Mouse (Mus musculus) megakaryocyte, embryonic 14.5 days (primary cell): Measurements from ENCODE around the gene Krcc1. TPM values are rescaled to one million over a fixed set of nuclear protein-coding genes. Genes with fewer than 3 reads are reported as not detected.
"Not testable (repeated sequence)": the region's sequence is repeated elsewhere in the genome, so short reads cannot be mapped to it uniquely, and the experiment has no call there.

Source experiments
- H3K27me3 ChIP-seq: replicated peaks from 2 replicates; pipeline ENCODE3; 2012; ENCODE audit warnings: inconsistent platforms
- H3K36me3 ChIP-seq: replicated peaks from 2 replicates; pipeline ENCODE3; 2012; ENCODE audit warnings: low read length, inconsistent platforms, mixed read lengths
- H3K4me1 ChIP-seq: 2 replicates; pipeline ENCODE4 v1.6.1; 2012; ENCODE audit warnings: inconsistent platforms
- H3K4me3 ChIP-seq: replicated peaks from 2 replicates; pipeline ENCODE3; 2012; ENCODE audit warnings: moderate library complexity, mild to moderate bottlenecking, inconsistent platforms
- H3K9me3 ChIP-seq: 2 replicates; pipeline ENCODE4 v1.6.1; 2012; ENCODE audit warnings: inconsistent platforms
- FLI1 ChIP-seq: IDR thresholded peaks from 2 replicates; pipeline ENCODE4 v1.6.1; 2012; ENCODE audit warnings: low read length, inconsistent platforms, mixed read lengths
- GATA1 ChIP-seq: IDR thresholded peaks from 3 replicates; pipeline ENCODE4 v1.6.1; 2012; ENCODE audit warnings: mixed read lengths, low read length, inconsistent platforms, borderline replicate concordance
- polyA plus RNA-seq: library from polyadenylated mRNA; stranded (reverse); fragments of >175 nt; gene quantifications from 2 replicates; pipeline ENCODE4 v1.2.3, GENCODE M21; 2012; ENCODE audit warnings: low replicate concordance; ENCODE audit not compliant: insufficient read depth

Krcc1 gene
- polyA plus RNA-seq, 1 experiment, result 76.1 TPM

DNA sequence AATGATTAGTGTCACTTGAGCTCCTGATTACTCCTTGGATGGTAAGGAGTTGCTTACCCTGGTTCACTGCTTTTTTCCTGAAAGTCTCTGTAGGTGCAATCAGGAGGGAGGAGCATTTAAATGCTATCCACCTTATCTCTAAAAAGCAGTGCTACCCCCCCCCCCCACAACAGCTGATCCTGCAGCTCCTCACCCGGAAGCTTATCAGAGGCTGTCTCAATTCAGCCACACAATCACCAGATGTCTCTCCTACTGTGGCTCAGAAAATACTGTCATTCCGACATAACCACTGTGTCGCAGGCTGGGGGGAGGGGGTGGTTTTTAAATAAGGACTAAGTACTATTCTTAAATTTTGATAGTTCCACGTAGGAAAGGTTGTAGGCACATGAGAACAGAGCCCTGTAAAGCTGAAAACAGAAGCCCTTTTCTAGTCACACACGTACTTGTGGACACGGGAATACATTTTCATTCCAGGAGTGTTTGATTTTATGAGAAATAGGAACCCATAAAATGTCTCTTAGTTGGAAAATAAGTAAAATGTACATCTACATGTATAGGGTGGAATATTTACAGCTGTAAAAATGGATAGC is 11.3 kb upstream of the Krcc1 start:
- Histone ChIP-seq H3K27me3 (peaks cover 2% of the 10 kb centered on the region), H3K4me3 (peak overlapping the region; percentile 18), H3K36me3 (no peaks in the 10 kb centered on the region), H3K4me1 (peaks cover 49% of the 10 kb centered on the region), H3K9me3 (0 out of 2 replicates have a peak, but pooled peaks cover 4% of the 10 kb centered on the region)
- TF ChIP-seq GATA1, result no peak
- TF ChIP-seq FLI1, result no peak

DNA sequence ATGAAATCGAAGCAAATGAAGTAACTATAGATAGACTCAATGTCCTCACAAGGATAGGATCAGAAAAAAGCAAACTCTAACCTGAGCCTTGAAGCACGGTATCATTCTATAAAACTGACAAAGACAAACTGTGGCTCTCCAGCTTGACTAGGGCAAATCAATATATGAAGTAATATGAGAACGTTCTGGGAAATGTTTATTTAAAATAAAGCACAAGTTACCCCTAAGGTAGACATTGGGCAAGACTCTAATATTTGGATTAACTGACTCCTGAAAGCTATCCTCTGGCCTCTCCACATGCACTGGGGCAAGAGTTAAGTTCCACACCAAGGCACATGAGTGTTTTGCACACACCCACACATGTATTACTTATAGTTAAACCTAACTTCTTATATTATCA is 10.4 kb upstream of the Krcc1 start:
- peaks cover 49% of the 10 kb centered on the region for H3K4me1 ChIP-seq
- H3K36me3 ChIP-seq, result no peaks in the 10 kb centered on the region
- 0 out of 2 replicates have a peak, but pooled peaks cover 4% of the 10 kb centered on the region for H3K9me3 ChIP-seq
- TF ChIP-seq FLI1 (no peak), GATA1 (no peak)
- H3K4me3 ChIP-seq, result no peak overlapping the region
- H3K27me3 ChIP-seq, result peaks cover 2% of the 10 kb centered on the region

DNA sequence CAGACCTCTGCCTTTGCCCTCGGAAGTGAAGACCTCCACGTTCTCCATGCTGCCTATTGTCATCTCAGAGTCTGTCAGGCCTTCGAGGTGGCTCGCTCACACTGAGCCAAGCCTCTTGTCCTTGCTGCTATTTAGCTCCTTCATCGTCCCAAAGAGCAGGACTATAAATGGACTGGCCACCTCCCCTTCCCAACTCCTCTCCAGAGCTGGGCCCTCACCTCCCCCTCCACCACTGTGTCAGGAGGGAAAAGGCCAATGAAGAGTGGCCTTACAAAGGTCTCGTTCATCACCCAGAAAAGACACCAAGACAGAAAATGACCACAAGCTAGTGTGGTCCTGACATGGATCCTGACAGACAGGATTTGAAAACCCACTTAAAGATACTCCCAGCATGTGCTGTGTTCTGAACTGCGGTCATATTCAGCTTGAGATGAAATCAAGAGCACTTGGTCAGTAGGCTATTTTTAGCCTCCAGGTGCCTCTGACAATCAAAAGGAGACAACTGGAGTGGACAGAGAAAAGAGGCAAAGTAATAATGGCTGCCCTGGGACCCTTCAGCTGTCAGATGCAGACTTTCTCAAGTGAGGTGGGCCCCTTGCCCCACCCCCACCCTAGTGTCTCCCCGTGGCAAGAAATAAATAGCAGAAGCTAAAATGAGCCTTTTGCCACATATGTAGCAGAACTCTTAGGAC is 9.2 kb upstream of the Krcc1 start:
- 0 out of 2 replicates have a peak, but pooled peaks cover 4% of the 10 kb centered on the region for H3K9me3 ChIP-seq
- TF ChIP-seq GATA1 (no peak), FLI1 (no peak)
- H3K4me1 ChIP-seq, result peaks cover 46% of the 10 kb centered on the region
- H3K36me3 ChIP-seq, result no peaks in the 10 kb centered on the region
- peaks cover 2% of the 10 kb centered on the region for H3K27me3 ChIP-seq
- no peak overlapping the region for H3K4me3 ChIP-seq

DNA sequence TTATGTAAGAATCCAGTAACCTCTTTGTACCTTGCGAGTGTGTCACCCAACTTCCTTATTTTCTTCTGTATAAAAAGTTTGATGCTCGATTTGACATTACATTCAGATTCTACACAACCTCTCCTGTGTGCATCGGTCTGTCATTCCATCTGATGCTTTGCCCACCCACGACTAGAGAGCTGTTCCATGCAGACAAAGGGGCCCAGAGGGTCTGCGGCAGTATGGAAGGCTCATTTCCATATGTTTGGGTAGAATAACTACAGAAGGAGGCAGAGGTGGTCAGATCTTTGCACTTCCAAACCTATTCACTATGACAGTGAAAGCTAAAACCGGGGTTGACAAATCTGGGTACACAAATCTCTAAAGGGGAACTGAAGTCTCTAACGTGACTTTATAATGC is 3.9 kb upstream of the Krcc1 start:
- peaks cover 28% of the 10 kb centered on the region for H3K4me1 ChIP-seq
- H3K36me3 ChIP-seq, H3K9me3 ChIP-seq, H3K4me3 ChIP-seq, H3K27me3 ChIP-seq: not testable (repeated sequence)

DNA sequence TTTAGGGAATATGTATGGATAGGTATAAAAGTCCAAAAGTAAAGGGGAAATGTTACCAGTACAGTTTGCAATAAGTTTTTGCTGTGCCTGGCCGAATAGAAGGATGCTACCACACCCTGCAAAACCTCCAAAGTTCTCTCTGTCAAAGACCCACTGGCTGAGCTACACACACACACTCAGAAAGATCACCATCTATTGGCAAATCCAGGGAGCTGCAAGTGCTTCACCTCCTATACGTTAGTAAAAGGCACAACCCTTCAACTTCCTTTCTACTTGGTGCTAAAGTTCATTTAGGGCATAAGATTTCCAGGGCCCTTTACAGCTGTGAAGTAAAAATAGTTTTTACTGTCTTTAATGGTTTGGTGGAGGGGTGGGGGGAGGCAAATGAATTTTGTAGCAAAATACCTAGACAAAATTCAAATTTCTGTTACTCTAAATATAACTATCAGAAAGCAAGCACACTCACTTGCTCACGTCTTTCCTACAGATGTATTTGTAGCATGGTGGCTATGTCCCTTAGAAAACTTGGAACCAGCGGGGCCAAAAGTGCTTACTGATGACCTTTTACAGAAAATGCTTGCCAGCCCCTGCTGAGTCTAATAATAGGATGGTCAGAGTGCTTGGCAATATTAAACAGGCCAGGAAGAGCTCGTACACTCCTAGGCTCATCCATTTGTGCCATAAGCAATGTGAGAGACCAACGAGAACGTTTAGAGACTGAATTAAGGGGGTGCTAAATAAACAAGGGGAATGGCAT is 2.4 kb upstream of the Krcc1 start:
- TF ChIP-seq GATA1 (no peak), FLI1 (no peak)
- Histone ChIP-seq H3K27me3 (no peaks in the 10 kb centered on the region), H3K9me3 (0 out of 2 replicates have a peak, but pooled peaks cover 4% of the 10 kb centered on the region), H3K36me3 (peaks cover 2% of the 10 kb centered on the region), H3K4me3 (no peak overlapping the region), H3K4me1 (peaks cover 34% of the 10 kb centered on the region)

DNA sequence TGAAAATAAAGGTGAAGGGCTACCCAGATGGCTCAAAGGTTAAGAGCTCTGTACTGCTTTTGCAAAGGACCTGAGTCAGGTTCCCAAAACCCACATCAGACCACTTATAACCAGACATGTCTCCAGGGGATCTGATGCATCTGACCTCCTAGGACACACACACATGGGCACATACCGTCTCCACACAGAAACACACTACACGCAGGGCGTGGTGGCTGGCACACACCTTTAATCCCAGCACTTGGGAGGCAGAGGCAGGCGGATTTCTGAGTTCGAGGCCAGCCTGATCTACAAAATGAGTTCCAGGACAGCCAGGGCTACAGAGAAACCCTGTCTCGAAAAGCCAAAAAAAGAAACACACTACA is 1.8 kb upstream of the Krcc1 start:
- H3K4me3 ChIP-seq, H3K36me3 ChIP-seq, H3K9me3 ChIP-seq, H3K27me3 ChIP-seq: not testable (repeated sequence)
- H3K4me1 ChIP-seq, result peaks cover 40% of the 10 kb centered on the region

DNA sequence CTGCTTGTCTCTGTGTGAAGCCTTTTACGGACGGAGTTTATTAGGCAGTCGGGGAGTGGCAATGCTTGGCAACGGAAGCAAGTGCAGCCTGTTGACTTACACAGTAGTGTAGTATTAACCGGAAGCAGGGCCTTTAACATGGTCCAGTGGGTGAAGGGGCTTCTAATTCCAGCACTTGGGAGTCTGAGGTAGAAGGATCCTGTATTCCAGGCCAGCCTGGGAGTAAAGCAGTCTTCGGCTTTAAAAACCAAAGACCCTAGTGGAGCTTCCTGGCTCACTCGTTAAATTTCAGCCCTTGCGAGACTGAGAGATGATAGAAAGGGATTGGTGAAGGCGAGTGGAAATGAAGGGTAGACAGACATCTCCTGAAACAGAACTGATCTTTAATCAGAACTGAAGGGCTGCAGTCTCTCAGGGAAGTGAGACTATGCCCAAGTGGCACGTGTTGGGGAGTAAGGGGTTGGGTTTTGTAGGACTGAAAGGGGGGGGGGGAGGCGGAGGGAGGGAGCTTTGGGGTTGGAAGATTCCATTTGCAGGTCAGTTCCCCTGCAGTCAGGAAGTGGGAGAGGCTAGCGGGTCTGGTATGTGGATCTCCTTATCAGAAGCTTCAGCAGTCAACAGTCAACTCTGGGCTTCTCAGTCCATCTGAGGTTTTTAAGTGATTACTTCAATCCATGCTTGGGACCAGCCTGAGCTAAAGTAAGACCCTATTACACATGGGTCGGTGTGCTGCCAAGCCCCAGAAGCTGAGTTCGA is 998 bp upstream of the Krcc1 start:
- H3K4me1 ChIP-seq, result peaks cover 43% of the 10 kb centered on the region
- peak overlapping the region; percentile 98 for H3K4me3 ChIP-seq
- no peaks in the 10 kb centered on the region for H3K9me3 ChIP-seq
- H3K27me3 ChIP-seq, result no peaks in the 10 kb centered on the region
- TF ChIP-seq FLI1, result no peak
- TF ChIP-seq GATA1, result no peak
- H3K36me3 ChIP-seq, result peaks cover 2% of the 10 kb centered on the region

DNA sequence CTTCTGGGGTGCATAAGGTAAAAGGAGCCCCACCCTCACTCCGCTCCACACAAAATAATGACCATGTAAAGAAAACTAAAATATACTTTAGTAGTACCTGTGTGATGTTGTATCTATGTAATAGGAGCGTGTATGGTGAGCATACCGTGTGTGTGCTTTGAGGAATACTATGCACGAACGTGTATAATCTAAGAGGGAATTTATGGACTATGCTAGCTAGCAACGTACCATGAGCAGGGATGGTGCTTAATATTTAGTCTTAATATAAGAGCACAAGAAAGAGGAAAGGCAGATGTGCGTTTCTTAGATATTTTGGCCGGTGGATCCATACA is 454 bp upstream of the Krcc1 start:
- Histone ChIP-seq H3K36me3 (peaks cover 5% of the 10 kb centered on the region), H3K4me1 (peaks cover 43% of the 10 kb centered on the region), H3K9me3 (no peaks in the 10 kb centered on the region), H3K27me3 (no peaks in the 10 kb centered on the region), H3K4me3 (peak overlapping the region; percentile 98)
- TF ChIP-seq FLI1 (no peak), GATA1 (no peak)

DNA sequence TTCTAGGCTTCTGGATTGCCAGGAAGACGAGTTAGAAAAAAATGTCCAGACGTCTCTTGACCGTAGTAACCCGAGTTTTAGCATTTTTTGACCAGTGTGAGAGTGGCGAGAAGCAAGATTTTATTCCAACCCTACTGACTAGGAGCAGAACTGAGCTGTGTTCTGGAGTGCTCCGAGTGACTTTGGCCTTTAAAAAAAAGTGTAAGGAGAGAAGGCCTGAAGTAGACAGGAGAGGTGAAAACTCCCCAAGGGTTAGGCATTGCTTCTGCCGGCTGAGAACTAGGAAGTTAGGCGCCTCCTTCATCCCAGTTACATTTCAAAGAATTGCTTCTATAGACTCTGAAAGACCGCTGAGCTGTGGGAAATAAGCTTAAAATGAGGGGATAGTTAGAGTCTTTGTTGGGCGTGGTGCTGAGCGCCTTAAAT is 852 bp downstream of the Krcc1 start:
- TF ChIP-seq FLI1 (no peak), GATA1 (no peak)
- Histone ChIP-seq H3K27me3 (no peaks in the 10 kb centered on the region), H3K9me3 (no peaks in the 10 kb centered on the region), H3K36me3 (peaks cover 9% of the 10 kb centered on the region), H3K4me3 (peak overlapping the region; percentile 98), H3K4me1 (peaks cover 43% of the 10 kb centered on the region)

DNA sequence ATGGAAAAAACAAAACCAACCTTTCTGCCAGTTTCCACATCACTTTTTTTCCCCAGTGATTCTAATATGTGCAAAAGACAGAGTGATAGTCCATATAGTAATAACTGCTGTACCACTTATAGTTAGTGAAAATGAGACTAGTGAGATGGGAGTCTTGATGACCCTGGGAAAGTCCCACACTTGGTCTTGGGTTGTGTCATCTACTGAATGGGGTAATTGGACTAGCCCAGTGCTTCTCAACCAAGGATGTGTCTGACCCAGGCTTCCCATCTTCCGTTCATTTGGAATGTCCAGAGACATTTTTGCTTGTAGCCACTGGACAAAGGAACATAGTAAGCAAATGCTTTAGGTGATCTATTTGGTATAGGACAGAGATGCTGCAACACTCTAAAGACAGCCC is 2.2 kb downstream of the Krcc1 start:
- Histone ChIP-seq H3K4me1 (peaks cover 43% of the 10 kb centered on the region), H3K36me3 (peaks cover 16% of the 10 kb centered on the region)
- TF ChIP-seq FLI1 (no peak), GATA1 (no peak)

More for the DNA sequence above, 2.2 kb downstream of the Krcc1 start:
- Histone ChIP-seq H3K27me3 (no peaks in the 10 kb centered on the region), H3K9me3 (no peaks in the 10 kb centered on the region), H3K4me3 (peak overlapping the region; percentile 33)
